Mouse (Mus musculus): ENCODE data around the gene Acmsd. TPM values are rescaled to one million over a fixed set of nuclear protein-coding genes. Genes with fewer than 3 reads are reported as not detected.

Acmsd gene
- polyA plus RNA-seq, 1 experiment from 2014 or later, result 0.16 TPM

DNA sequence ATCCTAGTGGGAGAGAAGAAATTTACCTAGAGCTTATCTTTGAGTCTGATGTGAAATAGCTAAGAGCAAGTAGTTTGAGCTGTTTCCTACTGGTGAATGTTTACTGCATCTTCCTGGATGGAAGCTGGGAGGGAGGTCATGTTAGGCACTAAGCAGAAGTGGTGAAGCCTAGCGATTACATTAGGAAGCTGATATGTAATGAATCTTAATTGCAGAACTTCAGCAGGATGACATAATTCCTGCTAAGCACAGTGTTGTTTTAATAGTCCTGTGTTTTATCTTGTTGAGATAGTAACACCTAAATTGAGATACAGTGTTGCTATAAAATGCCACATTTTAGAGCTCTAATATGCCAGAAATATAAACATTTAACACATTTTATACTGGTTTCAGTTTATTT, 56.7 kb downstream of the Acmsd start:
- no peaks in the 10 kb centered on the region for H3K27me3 ChIP-seq (ENCODE audit: control insufficient read depth, insufficient read depth, low read length)
- WGBS, result 76% methylated on average over 1 of the region's 1 CpGs
- no peaks in the 10 kb centered on the region for H3K9me3 ChIP-seq (ENCODE audit: control insufficient read depth, low read length)
- no peaks in the 10 kb centered on the region for H3K36me3 ChIP-seq (ENCODE audit: control insufficient read depth, insufficient read depth, low read length)
- H3K4me3 ChIP-seq (ENCODE audit: low read depth, low read length), result no peak overlapping the region
- H3K27ac ChIP-seq (ENCODE audit: low read depth, low read length), result no peak overlapping the region
- H3K9ac ChIP-seq (replicated peaks; ENCODE audit: low read depth, low read length), result no peak overlapping the region
- 0 out of 2 replicates have a peak, but pooled peaks cover 4% of the 10 kb centered on the region for H3K4me1 ChIP-seq (ENCODE audit: control insufficient read depth, insufficient read depth, low read length)
- ATAC-seq (ENCODE audit: low read depth), result no peak
- no peak overlapping the region for H3K4me2 ChIP-seq (ENCODE audit: low read depth, low read length)

DNA sequence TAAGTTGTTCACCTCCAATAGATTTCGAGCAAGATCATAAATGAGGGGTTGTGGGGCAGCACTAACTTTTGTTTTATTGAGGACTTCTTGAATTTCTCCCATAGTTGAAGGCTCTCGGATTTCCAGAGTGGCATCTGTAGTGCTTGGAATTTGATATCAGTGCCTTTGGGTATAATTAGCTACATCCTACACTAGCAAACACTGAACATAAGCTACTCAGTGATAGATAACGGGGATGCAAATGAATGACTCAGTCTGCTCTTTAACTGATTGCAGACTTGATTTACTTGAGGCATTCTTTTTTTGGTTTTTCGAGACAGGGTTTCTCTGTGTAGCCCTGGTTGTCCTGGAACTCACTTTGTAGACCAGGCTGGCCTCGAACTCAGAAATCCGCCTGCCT, 59.7 kb downstream of the Acmsd start:
- 85% methylated on average over 6 of the region's 6 CpGs for WGBS
- no peak for ATAC-seq (ENCODE audit: low read depth)

DNA sequence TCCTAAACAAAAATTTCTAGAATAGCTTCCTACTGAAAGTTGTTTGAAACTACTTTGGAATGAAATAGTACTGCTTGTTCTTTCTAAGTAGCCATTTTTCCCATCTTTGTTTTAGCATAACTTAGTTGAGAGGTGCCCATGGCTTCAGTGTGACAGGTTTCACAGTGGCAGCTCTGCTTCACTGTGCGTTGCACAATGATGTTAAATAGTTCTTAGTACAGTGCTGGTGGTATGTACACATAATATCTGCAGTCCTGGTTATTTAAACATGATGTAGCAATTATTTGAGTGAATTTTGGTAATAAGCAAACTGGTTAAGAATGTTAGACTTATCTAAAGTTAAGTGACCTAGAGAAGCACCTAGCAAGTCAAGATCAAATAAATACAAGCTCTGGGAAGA, 64.2 kb downstream of the Acmsd start:
- Histone ChIP-seq H3K4me3 (ENCODE audit: low read depth, low read length) (no peak overlapping the region), H3K27ac (ENCODE audit: low read depth, low read length) (no peak overlapping the region), H3K9me3 (ENCODE audit: control insufficient read depth, low read length) (no peaks in the 10 kb centered on the region), H3K27me3 (ENCODE audit: control insufficient read depth, insufficient read depth, low read length) (no peaks in the 10 kb centered on the region), H3K4me1 (ENCODE audit: control insufficient read depth, insufficient read depth, low read length) (no peaks in the 10 kb centered on the region), H3K4me2 (ENCODE audit: low read depth, low read length) (no peak overlapping the region), H3K9ac (replicated peaks; ENCODE audit: low read depth, low read length) (no peak overlapping the region), H3K36me3 (ENCODE audit: control insufficient read depth, insufficient read depth, low read length) (peaks cover 4% of the 10 kb centered on the region; the same call in 1 of the 2 replicates)
- 94% methylated on average over 1 of the region's 1 CpGs for WGBS
- no peak for ATAC-seq (ENCODE audit: low read depth)

More for the DNA sequence above, 59.7 kb downstream of the Acmsd start:
- Histone ChIP-seq H3K36me3 (ENCODE audit: control insufficient read depth, insufficient read depth, low read length) (peaks cover 4% of the 10 kb centered on the region; the same call in 1 of the 2 replicates), H3K9me3 (ENCODE audit: control insufficient read depth, low read length) (no peaks in the 10 kb centered on the region), H3K4me3 (ENCODE audit: low read depth, low read length) (no peak overlapping the region), H3K4me1 (ENCODE audit: control insufficient read depth, insufficient read depth, low read length) (no peaks in the 10 kb centered on the region), H3K4me2 (ENCODE audit: low read depth, low read length) (no peak overlapping the region), H3K9ac (replicated peaks; ENCODE audit: low read depth, low read length) (no peak overlapping the region), H3K27me3 (ENCODE audit: control insufficient read depth, insufficient read depth, low read length) (no peaks in the 10 kb centered on the region), H3K27ac (ENCODE audit: low read depth, low read length) (no peak overlapping the region)

DNA sequence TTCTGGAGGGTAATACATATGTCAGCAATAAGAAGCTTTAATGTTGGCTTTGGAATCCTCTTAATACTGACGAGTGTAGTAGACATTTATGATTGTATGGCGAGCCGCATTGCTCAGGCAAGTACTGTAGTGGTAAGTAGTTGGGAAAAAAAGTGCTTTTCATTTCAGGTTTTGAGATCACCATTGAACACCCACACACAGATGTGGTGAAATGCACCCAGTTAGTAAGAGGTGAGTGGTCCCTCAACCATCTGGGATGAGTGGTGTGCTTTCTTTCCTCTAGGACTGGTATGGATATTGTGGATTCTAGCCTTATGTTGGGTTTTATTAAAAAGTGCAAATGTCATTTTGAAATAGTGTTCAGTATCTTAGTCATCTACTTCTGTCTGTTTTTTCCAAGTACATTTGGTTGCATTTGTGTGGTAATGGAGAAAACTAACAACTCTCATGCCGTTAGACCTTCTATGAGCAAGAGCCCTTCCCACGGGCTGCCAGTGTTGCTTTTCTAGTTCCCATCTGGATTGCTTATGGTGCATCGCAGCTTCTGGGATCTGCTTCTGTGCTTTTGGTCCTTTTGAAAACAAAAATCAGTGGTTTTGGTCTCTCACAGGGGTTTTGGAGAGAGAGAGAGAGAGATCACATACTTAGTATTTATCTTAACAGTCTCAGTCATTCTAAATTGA, 66.0 kb downstream of the Acmsd start:
- peaks cover 7% of the 10 kb centered on the region; the same call in 1 of the 2 replicates for H3K36me3 ChIP-seq (ENCODE audit: control insufficient read depth, insufficient read depth, low read length)
- 92% methylated on average over 6 of the region's 6 CpGs for WGBS
- no peak for ATAC-seq (ENCODE audit: low read depth)
- H3K9ac ChIP-seq (replicated peaks; ENCODE audit: low read depth, low read length), result no peak overlapping the region
- H3K9me3 ChIP-seq (ENCODE audit: control insufficient read depth, low read length), result no peaks in the 10 kb centered on the region
- H3K4me1 ChIP-seq (ENCODE audit: control insufficient read depth, insufficient read depth, low read length), result no peaks in the 10 kb centered on the region
- H3K27ac ChIP-seq (ENCODE audit: low read depth, low read length), result no peak overlapping the region
- no peak overlapping the region for H3K4me2 ChIP-seq (ENCODE audit: low read depth, low read length)
- no peaks in the 10 kb centered on the region for H3K27me3 ChIP-seq (ENCODE audit: control insufficient read depth, insufficient read depth, low read length)
- H3K4me3 ChIP-seq (ENCODE audit: low read depth, low read length), result no peak overlapping the region

DNA sequence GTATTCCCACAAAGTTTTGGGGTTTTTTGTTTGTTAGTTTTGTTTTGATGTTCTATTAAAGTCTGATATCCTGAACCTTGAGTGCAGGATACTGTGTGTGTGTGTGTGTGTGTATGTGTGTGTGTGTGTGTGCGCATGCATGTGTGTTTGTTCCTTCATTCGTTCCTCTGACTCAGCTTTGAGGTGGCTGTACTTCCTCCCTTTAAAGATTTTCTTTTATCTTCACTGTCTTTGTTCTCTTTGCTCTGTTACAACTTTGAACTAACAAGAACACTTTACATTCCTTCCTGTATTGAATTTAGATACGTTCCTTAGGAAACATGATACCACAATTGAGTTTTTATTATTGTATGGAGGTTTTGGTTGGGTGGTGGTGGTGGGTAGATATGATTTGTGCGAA, 67.1 kb downstream of the Acmsd start:
- ATAC-seq (ENCODE audit: low read depth), result no peak
- peaks cover 7% of the 10 kb centered on the region; the same call in 1 of the 2 replicates for H3K36me3 ChIP-seq (ENCODE audit: control insufficient read depth, insufficient read depth, low read length)
- no peaks in the 10 kb centered on the region for H3K9me3 ChIP-seq (ENCODE audit: control insufficient read depth, low read length)
- no peak overlapping the region for H3K4me2 ChIP-seq (ENCODE audit: low read depth, low read length)
- 81% methylated on average over 4 of the region's 4 CpGs for WGBS
- H3K27me3 ChIP-seq (ENCODE audit: control insufficient read depth, insufficient read depth, low read length), result no peaks in the 10 kb centered on the region
- no peak overlapping the region for H3K9ac ChIP-seq (replicated peaks; ENCODE audit: low read depth, low read length)
- no peaks in the 10 kb centered on the region for H3K4me1 ChIP-seq (ENCODE audit: control insufficient read depth, insufficient read depth, low read length)
- H3K27ac ChIP-seq (ENCODE audit: low read depth, low read length), result no peak overlapping the region
- no peak overlapping the region for H3K4me3 ChIP-seq (ENCODE audit: low read depth, low read length)

DNA sequence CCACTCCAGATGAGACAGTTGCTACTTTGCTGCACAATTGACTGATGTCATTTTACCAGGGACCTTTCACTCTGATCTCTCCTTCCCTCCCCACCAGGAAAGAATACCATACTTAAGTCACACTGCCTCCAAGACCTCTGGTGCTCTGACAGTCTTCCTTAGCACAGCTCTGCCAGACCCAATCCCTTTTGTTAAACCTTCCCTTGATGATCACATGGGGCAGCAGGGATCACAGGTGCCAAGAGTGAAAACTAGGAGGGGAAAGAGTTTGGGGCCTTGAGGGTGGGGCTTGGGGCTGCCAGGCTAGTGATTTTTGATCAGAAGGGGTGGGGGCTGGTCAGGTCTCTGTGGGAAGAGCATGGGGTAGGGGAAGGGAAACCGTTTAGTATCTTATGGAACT, 67.5 kb downstream of the Acmsd start:
- 95% methylated on average over 1 of the region's 1 CpGs for WGBS
- H3K36me3 ChIP-seq (ENCODE audit: control insufficient read depth, insufficient read depth, low read length), result peaks cover 9% of the 10 kb centered on the region
- H3K4me2 ChIP-seq (ENCODE audit: low read depth, low read length), result no peak overlapping the region
- no peaks in the 10 kb centered on the region for H3K4me1 ChIP-seq (ENCODE audit: control insufficient read depth, insufficient read depth, low read length)
- H3K27ac ChIP-seq (ENCODE audit: low read depth, low read length), result no peak overlapping the region
- no peaks in the 10 kb centered on the region for H3K27me3 ChIP-seq (ENCODE audit: control insufficient read depth, insufficient read depth, low read length)
- ATAC-seq (ENCODE audit: low read depth), result no peak
- H3K9ac ChIP-seq (replicated peaks; ENCODE audit: low read depth, low read length), result no peak overlapping the region
- H3K4me3 ChIP-seq (ENCODE audit: low read depth, low read length), result no peak overlapping the region
- no peaks in the 10 kb centered on the region for H3K9me3 ChIP-seq (ENCODE audit: control insufficient read depth, low read length)

DNA sequence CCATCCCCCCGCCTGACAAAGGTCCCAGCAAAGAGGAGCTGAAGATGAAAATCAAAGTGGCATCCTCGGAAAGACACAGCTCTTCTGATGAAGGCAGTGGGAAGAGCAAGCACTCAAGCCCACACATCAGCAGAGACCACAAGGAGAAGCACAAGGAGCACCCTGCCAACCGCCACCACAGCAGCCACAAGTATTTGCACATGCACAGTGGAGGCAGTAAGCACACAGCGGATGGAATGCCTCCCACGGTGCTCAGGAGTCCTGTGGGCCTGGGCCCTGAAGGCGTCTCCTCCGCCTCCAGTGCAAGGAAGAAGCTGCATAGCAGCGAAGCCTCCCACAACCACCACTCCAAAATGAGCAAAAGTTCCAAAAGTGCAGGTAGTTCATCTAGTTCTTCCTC, 73.7 kb downstream of the Acmsd start:
- no peaks in the 10 kb centered on the region for H3K4me1 ChIP-seq (ENCODE audit: control insufficient read depth, insufficient read depth, low read length)
- H3K4me2 ChIP-seq (ENCODE audit: low read depth, low read length), result no peak overlapping the region
- 92% methylated on average over 8 of the region's 8 CpGs for WGBS
- H3K27ac ChIP-seq (ENCODE audit: low read depth, low read length), result no peak overlapping the region
- no peak overlapping the region for H3K4me3 ChIP-seq (ENCODE audit: low read depth, low read length)
- H3K27me3 ChIP-seq (ENCODE audit: control insufficient read depth, insufficient read depth, low read length), result no peaks in the 10 kb centered on the region
- no peak for ATAC-seq (ENCODE audit: low read depth)
- no peaks in the 10 kb centered on the region for H3K9me3 ChIP-seq (ENCODE audit: control insufficient read depth, low read length)
- H3K36me3 ChIP-seq (ENCODE audit: control insufficient read depth, insufficient read depth, low read length), result peaks cover 26% of the 10 kb centered on the region
- H3K9ac ChIP-seq (replicated peaks; ENCODE audit: low read depth, low read length), result no peak overlapping the region

DNA sequence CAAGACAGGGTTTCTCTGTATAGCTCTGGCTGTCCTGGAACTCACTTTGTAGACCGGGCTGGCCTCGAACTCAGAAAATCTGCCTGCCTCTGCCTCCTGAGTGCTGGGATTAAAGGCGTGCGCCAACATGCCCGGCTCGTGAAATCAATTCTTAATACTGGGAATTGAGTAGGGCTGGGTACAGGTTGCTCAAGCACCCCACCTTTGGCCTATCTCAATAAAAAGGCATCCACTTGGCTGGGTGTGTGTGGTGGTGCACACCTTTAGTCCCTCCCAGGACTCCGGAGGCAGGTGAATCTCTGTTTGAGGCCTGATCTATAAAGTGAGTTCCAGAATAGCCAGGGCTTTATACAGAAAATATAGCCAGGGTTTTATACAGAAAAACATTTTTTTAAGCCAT, 79.5 kb downstream of the Acmsd start:
- no peak for ATAC-seq (ENCODE audit: low read depth)
- peaks cover 4% of the 10 kb centered on the region; the same call in 1 of the 2 replicates for H3K36me3 ChIP-seq (ENCODE audit: control insufficient read depth, insufficient read depth, low read length)
- 94% methylated on average over 7 of the region's 7 CpGs for WGBS

DNA sequence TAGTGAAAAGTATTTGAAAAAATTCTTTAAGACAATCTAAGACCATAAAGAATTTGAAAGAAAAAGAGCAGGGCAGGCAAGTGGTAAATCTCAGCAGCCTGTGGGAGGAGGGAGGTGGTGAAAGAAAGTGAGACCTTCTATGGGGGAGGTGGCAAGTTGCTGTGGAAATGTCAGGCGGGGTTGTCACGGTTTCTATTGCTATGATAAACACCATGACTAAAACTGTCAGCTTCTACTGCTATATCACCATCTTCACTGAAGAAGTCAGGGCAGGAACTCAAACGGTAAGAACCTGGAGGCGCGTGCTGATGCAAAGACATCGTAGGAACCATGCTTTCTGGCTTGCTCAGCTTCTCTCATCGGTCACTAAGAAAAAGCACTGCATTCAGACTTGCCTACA, 83.7 kb downstream of the Acmsd start:
- no peaks in the 10 kb centered on the region for H3K9me3 ChIP-seq (ENCODE audit: control insufficient read depth, low read length)
- H3K9ac ChIP-seq (replicated peaks; ENCODE audit: low read depth, low read length), result no peak overlapping the region
- H3K4me1 ChIP-seq (ENCODE audit: control insufficient read depth, insufficient read depth, low read length), result no peaks in the 10 kb centered on the region
- H3K4me2 ChIP-seq (ENCODE audit: low read depth, low read length), result no peak overlapping the region
- ATAC-seq (ENCODE audit: low read depth), result no peak
- no peak overlapping the region for H3K27ac ChIP-seq (ENCODE audit: low read depth, low read length)
- no peak overlapping the region for H3K4me3 ChIP-seq (ENCODE audit: low read depth, low read length)
- 65% methylated on average over 7 of the region's 7 CpGs for WGBS
- no peaks in the 10 kb centered on the region for H3K36me3 ChIP-seq (ENCODE audit: control insufficient read depth, insufficient read depth, low read length)
- no peaks in the 10 kb centered on the region for H3K27me3 ChIP-seq (ENCODE audit: control insufficient read depth, insufficient read depth, low read length)

More for the DNA sequence above, 79.5 kb downstream of the Acmsd start:
- Histone ChIP-seq H3K4me1 (ENCODE audit: control insufficient read depth, insufficient read depth, low read length) (no peaks in the 10 kb centered on the region), H3K9ac (replicated peaks; ENCODE audit: low read depth, low read length) (no peak overlapping the region), H3K27ac (ENCODE audit: low read depth, low read length) (no peak overlapping the region), H3K9me3 (ENCODE audit: control insufficient read depth, low read length) (no peaks in the 10 kb centered on the region), H3K4me3 (ENCODE audit: low read depth, low read length) (no peak overlapping the region), H3K4me2 (ENCODE audit: low read depth, low read length) (no peak overlapping the region), H3K27me3 (ENCODE audit: control insufficient read depth, insufficient read depth, low read length) (no peaks in the 10 kb centered on the region)
